Mouse (Mus musculus) midbrain, embryonic 15.5 days (tissue): Measurements from ENCODE around the gene Plcb2. TPM values are rescaled to one million over a fixed set of nuclear protein-coding genes. Genes with fewer than 3 reads are reported as not detected.

Source experiments
- ATAC-seq: fragments of 200-750 bp; cut with Nextera tagmentation; replicated peaks from 2 replicates; pipeline ENCODE4 v1.8.0; 2017; ENCODE audit warnings: moderate TSS enrichment
- H3K27ac ChIP-seq: fragments of 300-500 bp; sonication (generic); 2 replicates; pipeline ENCODE4 v1.5.1; 2015; ENCODE audit warnings: mild to moderate bottlenecking, inconsistent platforms
- H3K27me3 ChIP-seq: fragments of 300-500 bp; sonication (generic); replicated peaks from 2 replicates; pipeline ENCODE4 v1.6.1; 2015; ENCODE audit warnings: inconsistent platforms
- H3K36me3 ChIP-seq: fragments of 300-500 bp; sonication (generic); replicated peaks from 2 replicates; pipeline ENCODE4 v1.6.1; 2015; ENCODE audit warnings: inconsistent platforms
- H3K4me1 ChIP-seq: fragments of 300-500 bp; sonication (generic); 2 replicates; pipeline ENCODE4 v1.6.1; 2015; ENCODE audit warnings: inconsistent platforms
- H3K4me2 ChIP-seq: fragments of 300-500 bp; sonication (generic); 2 replicates; pipeline ENCODE4 v1.6.1; 2015; ENCODE audit warnings: inconsistent platforms, mild to moderate bottlenecking, moderate library complexity
- H3K4me3 ChIP-seq: fragments of 300-500 bp; sonication (generic); 2 replicates; pipeline ENCODE4 v1.5.1; 2015; ENCODE audit warnings: mild to moderate bottlenecking, inconsistent platforms
- H3K9ac ChIP-seq: fragments of 300-500 bp; sonication (generic); 2 replicates; pipeline ENCODE4 v1.6.1; 2015; ENCODE audit warnings: mild to moderate bottlenecking, inconsistent platforms
- H3K9me3 ChIP-seq: fragments of 300-500 bp; sonication (generic); 2 replicates; pipeline ENCODE4 v1.6.1; 2016; ENCODE audit warnings: inconsistent platforms
- WGBS: fragments of 180-500 bp; shearing (Covaris S2); methylation state at CpG from one replicate; pipeline ENCODE4 v1.1.7; 2015; ENCODE audit warnings: mixed read lengths; 5-methylcytosine and 5-hydroxymethylcytosine counted together
- polyA plus RNA-seq: library from polyadenylated mRNA; unstranded; fragments of >200 nt; fragmentation: Nextera tagmentation; extraction: Ambion mirVana; gene quantifications from 2 replicates; pipeline ENCODE4 v1.2.1, GENCODE M21; 2015

Gene Plcb2
- polyA plus RNA-seq, 1 experiment from 2014 or later, result 0.71 TPM

DNA sequence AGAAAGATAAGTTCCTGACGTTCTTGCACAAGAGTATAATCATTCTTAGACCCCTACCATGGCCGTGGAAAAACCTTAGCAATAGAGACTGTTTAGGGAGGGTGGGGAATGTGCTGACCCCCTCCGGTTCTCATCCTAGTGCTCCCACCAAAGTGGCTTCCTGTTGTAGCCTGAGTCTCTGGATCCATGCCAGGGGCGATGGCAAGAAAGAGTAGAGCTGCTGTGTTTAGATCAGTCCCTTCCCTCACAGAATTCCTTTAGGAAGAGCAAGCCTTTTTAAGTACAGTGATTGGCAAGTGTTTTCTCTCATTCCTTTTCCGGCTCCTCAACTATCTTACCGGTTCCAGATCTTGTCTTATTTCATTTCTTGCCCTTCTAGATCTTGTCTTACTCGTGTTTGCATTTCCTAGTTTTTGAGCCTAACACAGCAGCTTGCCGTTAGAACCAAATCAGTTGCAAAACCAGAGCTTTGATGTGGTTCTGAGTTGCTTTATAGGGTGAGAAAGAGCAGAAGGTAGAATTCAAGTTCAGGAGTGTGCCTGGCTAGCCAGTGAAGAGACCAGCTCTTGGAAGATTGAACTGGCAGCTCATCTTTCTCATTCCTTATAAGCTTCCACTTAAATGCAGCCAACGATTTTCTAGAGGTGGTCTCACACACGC, 19.2 kb upstream of the Plcb2 start:
- Histone ChIP-seq H3K4me3 (peak overlapping the region; percentile 94), H3K9me3 (no peaks in the 10 kb centered on the region), H3K27ac (no peak overlapping the region; the same call in 1 of the 2 replicates), H3K4me1 (peaks cover 52% of the 10 kb centered on the region), H3K27me3 (peaks cover 8% of the 10 kb centered on the region; the same call in 1 of the 2 replicates), H3K9ac (no peak overlapping the region), H3K4me2 (peak overlapping the region; percentile 77), H3K36me3 (no peaks in the 10 kb centered on the region)
- 37% methylated on average over 10 of the region's 10 CpGs for WGBS
- ATAC-seq, result no peak

DNA sequence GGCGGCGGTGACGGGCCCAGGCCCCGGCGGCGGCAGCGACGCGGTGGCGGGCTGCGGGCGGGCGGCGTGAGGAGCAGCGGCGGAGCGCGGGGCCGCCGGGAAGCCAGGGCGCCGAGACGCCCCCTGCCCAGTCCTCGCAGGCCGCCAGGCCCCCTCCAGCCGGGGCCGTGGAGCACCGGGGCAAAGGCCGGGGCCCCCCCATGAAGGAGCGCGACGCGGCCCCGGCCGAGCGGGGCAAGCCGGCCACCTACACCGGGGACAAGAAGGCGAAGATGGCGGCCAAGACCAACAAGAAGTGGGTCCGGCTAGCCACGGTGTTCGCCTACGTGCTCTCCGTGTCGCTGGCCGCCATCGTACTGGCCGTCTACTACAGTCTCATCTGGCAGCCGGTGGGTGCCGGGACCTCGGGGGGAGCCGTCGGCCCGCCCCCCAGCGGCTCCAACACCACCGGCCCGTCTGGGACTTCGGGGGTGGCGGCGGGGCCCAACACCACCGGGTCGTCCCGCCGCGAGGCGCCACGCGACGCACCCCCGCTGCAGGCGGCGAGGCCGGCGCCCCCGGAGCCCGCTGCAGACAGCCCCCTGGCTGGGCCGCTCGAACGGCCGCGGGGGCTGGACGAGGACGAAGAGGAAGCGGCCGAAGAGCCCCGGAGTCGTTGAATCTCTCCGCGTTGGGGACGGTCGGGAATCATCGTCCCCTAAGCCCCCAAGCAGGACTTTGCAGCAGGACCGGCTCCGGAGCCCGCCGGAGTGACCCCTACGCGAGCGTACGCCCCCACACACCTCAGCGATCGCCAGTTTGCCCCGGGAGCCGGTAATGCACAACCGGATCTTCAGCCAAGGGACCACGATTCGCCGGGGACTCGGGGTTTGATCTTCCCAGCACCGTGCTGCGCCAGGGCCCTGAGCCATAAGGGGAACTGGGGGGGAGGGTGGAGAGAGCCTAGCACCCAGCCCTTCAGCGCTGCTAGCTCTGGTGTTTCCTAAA, 18.0 kb upstream of the Plcb2 start:
- H3K9me3 ChIP-seq, result no peaks in the 10 kb centered on the region
- no peaks in the 10 kb centered on the region for H3K36me3 ChIP-seq
- peak overlapping the region; percentile 78 for H3K27ac ChIP-seq
- H3K4me3 ChIP-seq, result peak overlapping the region; percentile 94
- H3K4me2 ChIP-seq, result peak overlapping the region; percentile 77
- ATAC-seq, result peak; percentile 55
- H3K27me3 ChIP-seq, result peaks cover 8% of the 10 kb centered on the region; the same call in 1 of the 2 replicates
- under 1% methylated on average over 100 of the region's 113 CpGs for WGBS
- H3K4me1 ChIP-seq, result peaks cover 52% of the 10 kb centered on the region
- peak overlapping the region; percentile 91 for H3K9ac ChIP-seq

DNA sequence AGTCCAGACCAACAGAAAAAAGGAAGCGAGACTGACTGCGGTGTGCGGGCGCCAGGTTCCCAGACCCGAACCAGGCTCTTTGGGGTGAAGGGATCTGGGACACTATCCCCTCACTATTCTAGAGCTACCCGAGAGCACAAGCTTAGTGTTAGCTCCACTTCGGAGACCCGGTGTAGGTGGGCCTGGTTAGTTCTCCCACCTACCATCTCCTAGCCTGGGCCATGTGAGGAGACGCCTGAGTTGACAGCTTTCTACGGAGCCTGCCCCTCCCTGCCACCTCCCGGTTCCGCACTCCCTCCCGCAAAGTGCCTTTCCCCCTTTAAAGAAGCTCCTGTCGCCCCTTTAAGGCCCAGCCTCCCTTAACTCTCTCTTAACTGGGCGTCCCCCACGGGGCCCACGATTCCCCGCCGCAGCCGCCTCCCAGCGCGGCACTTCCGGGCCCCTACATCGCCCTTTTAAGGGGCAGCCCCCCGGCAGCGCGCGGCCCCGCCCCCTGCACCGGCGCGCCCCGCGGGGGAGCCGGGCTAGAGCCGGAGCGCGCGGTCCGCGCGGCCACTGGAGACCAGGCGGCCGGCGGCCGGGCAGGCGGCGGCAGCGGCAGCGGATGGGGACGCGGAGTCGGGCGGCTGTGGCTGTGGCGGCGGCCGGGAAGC, 17.1 kb upstream of the Plcb2 start, which contains the start of gene Inafm2:
Gene Inafm2 (plus strand): TSS at position 527 of the 653 bp plus-strand sequence.
- Histone ChIP-seq H3K4me2 (peak within 1 kb of the TSS; percentile 77), H3K4me3 (peak within 1 kb of the TSS; percentile 94), H3K4me1 (peaks cover 51% of the 10 kb centered on the region), H3K27ac (peak within 1 kb of the TSS; percentile 78), H3K9ac (peak within 1 kb of the TSS; percentile 91), H3K36me3 (no peaks in the 10 kb centered on the region), H3K9me3 (no peaks in the 10 kb centered on the region), H3K27me3 (peaks cover 8% of the 10 kb centered on the region; the same call in 1 of the 2 replicates)
- under 1% methylated on average over 38 of the region's 57 CpGs for WGBS
- ATAC-seq, result peak; percentile 91

DNA sequence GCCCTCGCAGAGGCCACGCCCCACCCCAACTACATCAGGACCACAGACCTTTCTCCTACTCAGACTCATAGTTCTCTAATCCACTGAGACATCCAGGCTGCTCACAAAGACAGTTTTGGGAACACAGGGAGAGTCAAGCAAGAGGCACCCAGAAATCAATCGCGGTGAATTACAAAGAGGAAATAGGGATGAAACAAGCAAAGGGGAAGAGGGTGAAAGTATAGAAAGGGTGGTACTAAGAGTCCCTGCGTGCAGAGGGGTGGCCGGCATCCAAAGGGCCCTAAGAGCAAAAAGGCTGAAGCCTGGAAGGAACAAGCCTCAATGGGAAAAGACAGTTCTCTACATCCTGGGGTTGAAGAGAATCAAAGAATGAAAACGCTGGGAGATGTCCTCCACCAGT, 16.4 kb upstream of the Plcb2 start:
- Histone ChIP-seq H3K36me3 (no peaks in the 10 kb centered on the region), H3K4me3 (peak overlapping the region; percentile 94), H3K4me1 (peaks cover 44% of the 10 kb centered on the region), H3K27me3 (peaks cover 8% of the 10 kb centered on the region; the same call in 1 of the 2 replicates), H3K9me3 (no peaks in the 10 kb centered on the region), H3K4me2 (peak overlapping the region; percentile 77), H3K27ac (no peak overlapping the region), H3K9ac (no peak overlapping the region)
- ATAC-seq, result no peak
- 11% methylated on average over 7 of the region's 7 CpGs for WGBS

DNA sequence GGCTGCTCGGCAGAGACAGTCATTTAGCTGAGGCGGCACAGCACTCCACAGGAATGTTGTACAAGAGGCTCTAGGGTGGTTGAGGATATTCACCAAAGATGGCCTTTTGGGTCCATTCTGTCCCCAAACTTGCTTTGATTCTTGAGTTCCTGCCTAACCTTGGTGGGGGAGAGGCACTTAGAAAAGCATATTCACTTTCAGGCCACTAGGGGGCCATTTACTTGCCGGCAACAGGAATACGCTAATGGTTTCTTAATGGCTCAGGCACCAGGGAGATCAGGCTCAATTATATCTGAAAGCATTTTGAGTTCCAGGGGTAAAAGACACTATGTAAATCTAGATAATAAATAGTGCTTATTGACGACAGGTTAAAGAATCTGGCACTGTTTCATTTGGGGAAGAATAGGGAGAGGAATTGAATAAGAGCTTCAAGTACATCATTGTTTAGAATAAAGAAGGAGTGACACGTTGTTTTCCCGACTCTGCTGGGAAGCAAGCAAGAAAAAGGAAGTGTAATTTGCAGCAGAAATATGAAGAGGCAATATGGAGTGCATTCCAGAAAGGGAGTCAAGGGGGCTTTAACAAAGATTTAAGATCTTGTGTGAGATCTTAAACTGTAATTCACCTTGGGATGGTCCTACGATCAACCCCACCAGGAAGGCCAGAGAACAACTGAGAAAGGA, 15.2 kb upstream of the Plcb2 start:
- ATAC-seq, result no peak
- Histone ChIP-seq H3K36me3 (no peaks in the 10 kb centered on the region), H3K4me3 (no peak overlapping the region), H3K4me2 (no peak overlapping the region), H3K27me3 (peaks cover 8% of the 10 kb centered on the region; the same call in 1 of the 2 replicates), H3K9ac (no peak overlapping the region), H3K9me3 (no peaks in the 10 kb centered on the region), H3K27ac (no peak overlapping the region), H3K4me1 (peaks cover 33% of the 10 kb centered on the region)
- WGBS, result 28% methylated on average over 8 of the region's 8 CpGs

DNA sequence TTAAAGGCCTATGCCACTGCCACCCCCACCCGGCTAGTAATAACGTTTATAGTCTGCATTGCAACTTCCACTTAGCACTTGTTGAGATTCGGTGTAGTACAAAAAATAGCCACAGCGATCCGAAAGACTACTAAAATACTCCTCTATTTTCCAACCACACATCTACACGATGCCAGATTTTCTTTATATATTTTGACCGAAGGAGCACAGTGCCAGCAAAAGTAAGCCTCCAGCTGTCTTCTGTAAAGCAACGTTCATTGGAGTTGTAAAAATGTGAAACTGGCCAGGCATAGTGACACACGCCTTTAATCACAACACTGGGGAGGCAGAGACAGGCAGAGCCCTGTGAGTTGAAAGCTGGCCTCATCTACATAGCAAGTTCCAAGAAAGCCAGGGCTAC, 12.9 kb upstream of the Plcb2 start:
- H3K9me3 ChIP-seq, result no peaks in the 10 kb centered on the region
- no peak overlapping the region for H3K4me3 ChIP-seq
- H3K36me3 ChIP-seq, result no peaks in the 10 kb centered on the region
- no peak overlapping the region for H3K27ac ChIP-seq
- peaks cover 13% of the 10 kb centered on the region for H3K4me1 ChIP-seq
- no peak overlapping the region for H3K4me2 ChIP-seq
- H3K27me3 ChIP-seq, result peaks cover 8% of the 10 kb centered on the region; the same call in 1 of the 2 replicates
- H3K9ac ChIP-seq, result no peak overlapping the region
- WGBS, result 75% methylated on average over 9 of the region's 9 CpGs
- no peak for ATAC-seq

DNA sequence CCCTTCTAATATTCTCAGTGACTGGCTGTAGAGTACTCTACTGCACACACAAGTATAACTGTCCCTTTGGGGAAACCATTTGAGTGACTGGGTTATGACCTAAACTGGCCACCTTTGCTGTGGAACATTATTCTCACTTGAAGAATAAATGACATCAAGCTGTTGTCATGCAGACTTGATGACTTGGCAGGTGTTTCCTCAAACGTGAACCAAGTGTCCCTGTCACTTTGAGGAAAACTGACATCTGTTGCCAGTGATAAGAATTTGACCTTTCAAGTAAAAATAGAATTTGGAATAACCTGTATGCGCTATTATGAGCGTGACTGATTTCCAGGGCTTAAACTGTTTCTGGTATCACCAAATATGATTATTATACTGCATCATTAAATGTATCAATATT, 12.1 kb upstream of the Plcb2 start:
- Histone ChIP-seq H3K4me2 (no peak overlapping the region), H3K4me1 (peaks cover 13% of the 10 kb centered on the region), H3K4me3 (no peak overlapping the region), H3K9ac (no peak overlapping the region), H3K36me3 (no peaks in the 10 kb centered on the region), H3K27ac (no peak overlapping the region), H3K27me3 (peaks cover 10% of the 10 kb centered on the region; the same call in 1 of the 2 replicates), H3K9me3 (no peaks in the 10 kb centered on the region)
- ATAC-seq, result no peak
- WGBS, result 72% methylated on average over 3 of the region's 3 CpGs

DNA sequence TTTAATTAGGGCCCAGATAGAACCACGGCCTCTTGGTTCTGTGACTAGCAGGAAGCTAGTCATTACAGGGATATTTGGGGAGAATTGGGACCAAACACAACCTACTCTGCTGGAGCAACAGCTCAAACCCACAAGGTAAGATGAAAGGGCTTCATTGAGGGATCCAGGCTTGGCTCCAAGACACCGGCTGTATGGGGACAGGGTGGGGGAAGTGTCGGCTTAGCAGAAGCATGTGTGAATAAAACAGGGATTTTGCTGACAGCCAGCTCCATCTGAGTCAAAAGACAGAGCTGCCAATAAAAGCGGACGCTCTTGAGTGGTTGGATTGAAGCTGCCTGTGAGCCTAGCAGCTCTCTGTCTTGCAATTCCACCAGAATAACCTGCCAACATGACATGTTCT, 5.1 kb upstream of the Plcb2 start:
- Histone ChIP-seq H3K9ac (no peak overlapping the region), H3K36me3 (no peaks in the 10 kb centered on the region), H3K4me1 (0 out of 2 replicates have a peak, but pooled peaks cover 2% of the 10 kb centered on the region), H3K4me2 (no peak overlapping the region), H3K27ac (no peak overlapping the region), H3K27me3 (0 out of 2 replicates have a peak, but pooled peaks cover 7% of the 10 kb centered on the region), H3K4me3 (no peak overlapping the region), H3K9me3 (no peaks in the 10 kb centered on the region)
- WGBS, result 48% methylated on average over 5 of the region's 5 CpGs
- ATAC-seq, result no peak

DNA sequence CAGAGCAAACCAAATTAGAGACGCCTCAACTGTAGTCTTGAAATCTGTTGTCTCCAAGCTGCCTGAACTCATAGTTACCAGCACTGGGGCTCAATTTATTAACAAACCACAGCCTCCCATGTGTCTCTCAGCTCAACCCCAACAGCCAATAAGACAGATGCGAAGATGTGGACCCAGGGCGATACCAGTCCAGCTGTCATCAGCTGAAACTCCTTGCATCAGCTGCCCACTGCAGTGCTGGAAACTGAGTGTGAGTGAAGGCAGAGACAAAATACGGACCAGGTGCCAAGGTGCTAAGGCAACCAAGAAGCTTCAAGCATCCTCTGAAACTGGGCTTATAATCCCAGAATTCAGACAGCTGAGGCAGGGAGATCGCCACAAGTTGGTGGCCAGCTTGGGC, 3.7 kb upstream of the Plcb2 start:
- H3K4me2 ChIP-seq, result no peak overlapping the region

DNA sequence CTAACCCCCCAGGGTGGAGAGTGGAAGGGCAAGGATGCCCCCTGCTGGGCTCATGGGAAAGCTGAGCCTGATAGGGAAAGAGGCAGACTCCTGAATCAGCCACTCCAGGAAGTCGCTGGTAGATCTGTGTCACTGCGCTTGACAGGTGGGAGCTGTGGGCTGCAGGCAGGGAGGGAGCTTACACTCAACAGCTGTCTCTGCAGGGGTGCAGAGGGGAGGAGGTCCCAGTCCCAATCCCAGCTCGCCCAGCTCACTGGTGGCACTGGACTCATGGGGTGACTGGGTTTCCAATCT, 2.3 kb upstream of the Plcb2 start:
- 5% methylated on average over 3 of the region's 3 CpGs for WGBS

More for the DNA sequence above, 3.7 kb upstream of the Plcb2 start:
- WGBS, result 84% methylated on average over 5 of the region's 5 CpGs
- Histone ChIP-seq H3K4me3 (no peak overlapping the region), H3K27me3 (0 out of 2 replicates have a peak, but pooled peaks cover 7% of the 10 kb centered on the region), H3K9me3 (no peaks in the 10 kb centered on the region), H3K36me3 (no peaks in the 10 kb centered on the region), H3K9ac (no peak overlapping the region), H3K27ac (no peak overlapping the region), H3K4me1 (0 out of 2 replicates have a peak, but pooled peaks cover 2% of the 10 kb centered on the region)
- ATAC-seq, result no peak

DNA sequence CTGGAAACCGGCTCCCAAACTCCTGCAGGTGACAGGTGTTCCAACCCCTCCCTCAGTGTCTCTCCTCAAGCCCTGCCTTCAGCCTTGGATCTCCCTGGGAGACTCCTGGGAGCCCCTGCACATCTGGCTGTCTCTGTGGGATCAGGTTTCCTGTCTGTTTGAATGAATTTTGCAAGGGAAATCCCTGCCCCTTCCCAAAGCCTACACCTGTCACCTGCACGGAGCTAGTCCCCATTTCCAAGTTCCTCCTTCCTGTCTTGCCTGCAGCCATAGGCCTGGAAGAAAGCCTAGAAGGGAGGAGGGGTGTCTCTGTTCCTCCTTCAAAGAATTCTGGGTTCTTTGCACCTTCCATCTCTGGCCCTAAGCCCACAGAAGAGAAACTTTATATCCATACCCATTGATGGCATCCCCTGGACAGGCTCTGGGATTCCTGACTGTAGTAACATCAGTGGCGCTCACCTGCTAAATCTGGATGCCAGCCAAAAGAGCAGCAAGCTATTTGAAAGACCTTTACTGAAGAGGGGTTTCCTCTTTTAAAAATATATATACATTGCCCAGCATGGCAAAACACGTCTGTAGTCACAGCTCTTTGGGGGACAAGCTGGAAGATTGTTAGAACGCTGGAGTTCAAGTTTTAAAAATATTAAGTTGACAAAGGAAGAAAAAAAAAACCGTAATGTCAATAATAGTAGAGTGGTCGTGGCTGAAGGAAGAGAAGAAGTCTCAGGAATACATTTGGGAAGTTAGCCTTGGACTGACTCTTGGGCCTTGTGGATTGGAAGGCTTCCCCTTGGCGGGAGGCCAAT, 1.8 kb upstream of the Plcb2 start:
- 25% methylated on average over 8 of the region's 8 CpGs for WGBS
- ATAC-seq, result no peak

More for the DNA sequence above, 2.3 kb upstream of the Plcb2 start:
- no peak overlapping the region for H3K27ac ChIP-seq
- no peak overlapping the region for H3K9ac ChIP-seq
- 0 out of 2 replicates have a peak, but pooled peaks cover 5% of the 10 kb centered on the region for H3K27me3 ChIP-seq
- no peaks in the 10 kb centered on the region for H3K36me3 ChIP-seq
- no peak overlapping the region for H3K4me2 ChIP-seq
- ATAC-seq, result no peak
- no peaks in the 10 kb centered on the region for H3K9me3 ChIP-seq
- H3K4me1 ChIP-seq, result 0 out of 2 replicates have a peak, but pooled peaks cover 2% of the 10 kb centered on the region
- no peak overlapping the region for H3K4me3 ChIP-seq

More for the DNA sequence above, 1.8 kb upstream of the Plcb2 start:
- 0 out of 2 replicates have a peak, but pooled peaks cover 5% of the 10 kb centered on the region for H3K27me3 ChIP-seq
- H3K9ac ChIP-seq, result no peak overlapping the region
- 0 out of 2 replicates have a peak, but pooled peaks cover 2% of the 10 kb centered on the region for H3K4me1 ChIP-seq
- no peak overlapping the region for H3K27ac ChIP-seq
- no peak overlapping the region for H3K4me3 ChIP-seq
- H3K4me2 ChIP-seq, result no peak overlapping the region
- no peaks in the 10 kb centered on the region for H3K36me3 ChIP-seq
- H3K9me3 ChIP-seq, result no peaks in the 10 kb centered on the region
